Comparison of ENCODE assay signal across 8 mouse cellular contexts in the genomic region with DNA sequence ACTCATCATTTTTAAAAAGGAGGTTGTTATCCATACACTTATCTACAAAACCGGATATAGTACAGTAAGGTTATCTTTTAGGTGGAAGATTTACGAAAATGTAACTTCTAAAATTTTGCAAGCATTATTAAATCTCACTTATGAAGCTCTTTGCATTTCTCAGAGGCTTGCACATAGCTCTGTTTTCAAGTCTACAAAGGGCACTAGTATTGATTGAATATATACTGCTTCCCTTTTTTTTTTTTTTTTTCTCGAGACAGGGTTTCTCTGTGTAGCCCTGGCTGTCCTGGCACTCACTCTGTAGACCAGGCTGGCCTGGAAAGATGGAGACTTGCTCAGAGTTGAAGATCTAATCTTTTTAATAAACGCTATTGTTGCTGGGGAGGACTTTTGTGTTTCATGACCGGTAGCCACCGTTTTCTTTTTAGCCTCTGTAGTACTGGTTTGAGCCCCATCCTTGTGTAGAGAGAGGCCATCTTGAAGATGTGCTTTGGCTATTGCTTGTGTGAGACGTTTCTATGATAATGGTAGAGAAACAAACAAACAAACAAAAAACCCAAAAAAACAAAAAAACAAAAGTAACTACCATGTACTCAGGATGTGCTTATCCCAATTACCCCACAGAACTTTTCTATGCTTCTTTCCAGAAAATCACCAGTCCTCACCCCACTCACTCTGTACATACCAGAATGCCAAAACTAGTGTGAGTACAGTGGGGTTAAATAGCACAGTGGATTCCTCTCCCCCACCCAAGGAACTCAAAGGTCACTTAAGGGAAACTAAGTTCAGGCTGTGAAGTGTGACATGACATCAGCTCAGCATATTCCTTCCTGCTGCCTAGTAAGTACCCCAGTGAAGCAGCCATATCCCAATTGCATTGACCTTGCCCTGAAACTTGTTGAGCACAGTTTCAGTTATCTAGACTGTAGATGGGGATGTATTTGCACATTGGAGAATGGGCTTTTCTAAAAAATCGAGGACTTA. TPM values are rescaled to one million over a fixed set of nuclear protein-coding genes. Genes with fewer than 3 reads are reported as not detected.
A peak's percentile ranks its signal among the peaks of the same experiment; 100 is the strongest.
DNase-seq lines count a peak whose midpoint lies in the region; ATAC-seq lines count a peak whose summit lies in the region.

No protein-coding gene starts in this region.

- H3K4me3 ChIP-seq in limb, embryonic 15.5 days = peak overlapping the region; percentile 46; the same call in 1 of the 2 replicates

- H3K4me1 ChIP-seq in limb, embryonic 15.5 days = peaks cover 20% of the 10 kb centered on the region

- peak overlapping the region; percentile 92 for H3K27ac ChIP-seq in limb, embryonic 15.5 days

- no peak overlapping the region for H3K9ac ChIP-seq in limb, embryonic 15.5 days

- no peaks in the 10 kb centered on the region for H3K27me3 ChIP-seq in limb, embryonic 15.5 days

- DNase-seq in embryo, embryonic 10 days (ENCODE audit: low spot score) = peak; percentile 12
- DNase-seq in embryo, embryonic 11 days = no peak
- peak; percentile 16 to 65 for DNase-seq in spleen, postnatal 4 days (ENCODE audit: low spot score in 2 of 2)
- no peak for DNase-seq in spleen, postnatal 36 days (ENCODE audit: low spot score in 2 of 2)
- DNase-seq in right cerebral cortex, postnatal 4 days = no peak
- no peak for DNase-seq in urinary bladder, postnatal 14 days (ENCODE audit: low spot score)
- DNase-seq in left cerebral cortex, adult 11 months (ENCODE audit: low spot score) = no peak

- ATAC-seq in limb, embryonic 15.5 days (ENCODE audit: insufficient number of reproducible peaks, low FRiP score, low TSS enrichment, low read depth) = no peak

- H3K4me2 ChIP-seq in limb, embryonic 15.5 days = peak overlapping the region; percentile 62

- H3K36me3 ChIP-seq in limb, embryonic 15.5 days = no peaks in the 10 kb centered on the region

- WGBS in limb, embryonic 15.5 days = 54% methylated on average over 8 of the region's 8 CpGs

- H3K9me3 ChIP-seq in limb, embryonic 15.5 days = no peaks in the 10 kb centered on the region

RNA-seq across cellular contexts. Expression of a gene that starts 0.8 kb away (rescaled TPM):
- polyA plus RNA-seq in limb, embryonic 15.5 days (2015; fragmentation: Nextera tagmentation; extraction: Ambion mirVana) = 0.65 and 0.95 TPM in 2 replicates

RNA-seq across cellular contexts. Expression of a gene that starts 0.8 kb away (rescaled TPM):
- 0.32 and 0.51 TPM in 2 replicates for polyA plus RNA-seq in limb, embryonic 15.5 days (2015; fragmentation: Nextera tagmentation; extraction: Ambion mirVana)

RNA-seq across cellular contexts. Expression of a gene that starts 8.4 kb away (rescaled TPM):
- 1.1 TPM in 1 of 2 replicates, not detected in the other for polyA plus RNA-seq in limb, embryonic 15.5 days (2015; fragmentation: Nextera tagmentation; extraction: Ambion mirVana)

RNA-seq across cellular contexts. Expression of a gene that starts 9.0 kb away (rescaled TPM):
- polyA plus RNA-seq in limb, embryonic 15.5 days (2015; fragmentation: Nextera tagmentation; extraction: Ambion mirVana) = 0.77 and 0.83 TPM in 2 replicates

RNA-seq across cellular contexts. Expression of a gene that starts 9.9 kb away (rescaled TPM):
- 2.1 and 4.8 TPM in 2 replicates for polyA plus RNA-seq in limb, embryonic 15.5 days (2015; fragmentation: Nextera tagmentation; extraction: Ambion mirVana)

Comparison
In these comparisons a context has a peak if more than half of its experiments do, and no peak if none do; other contexts are left out.
1. DNase-seq: peak in embryo, embryonic 10 days (single experiment) and spleen, postnatal 4 days (2 of 2); none in embryo, embryonic 11 days (single experiment), spleen, postnatal 36 days (0 of 2), right cerebral cortex, postnatal 4 days (single experiment), urinary bladder, postnatal 14 days (single experiment) and left cerebral cortex, adult 11 months (single experiment).